Mouse (Mus musculus) heart, adult 8-10 months (tissue): ENCODE results near the gene Gm26558. TPM values are rescaled to one million over a fixed set of nuclear protein-coding genes. Genes with fewer than 3 reads are reported as not detected.
A peak's percentile ranks its signal among the peaks of the same experiment; 100 is the strongest.

Experiments used
- DNase-seq: peaks from one replicate; pipeline ENCODE4 v3.0.0; 2022; ENCODE audit warnings: low spot score
- total RNA-seq, 4 experiments: library from RNA; stranded (reverse); gene quantifications; 2 replicates each; pipeline ENCODE4 v1.2.4; 2022

Gene Gm26558
- total RNA-seq, result under 1 TPM in 2 of 4 experiments, not detected in 2; 0.31 to 0.38 TPM

- DNase-seq, result no peak
Observed at GRCm38 (mm10) chr2:70661715-70662495, at the start of gene Gm26558. Gene Gm26558 (minus strand): TSS chr2:70662108.

GRCm38 (mm10) chr2:70710878-70711277 is 49.0 kb upstream of the Gm26558 start:
- no peak for DNase-seq

- no peak for DNase-seq
Observed at GRCm38 (mm10) chr2:70710236-70710635, 48.3 kb upstream of the Gm26558 start.

- DNase-seq, result no peak
Observed at GRCm38 (mm10) chr2:70708986-70709730, 47.2 kb upstream of the Gm26558 start.

- DNase-seq, result no peak
Observed at GRCm38 (mm10) chr2:70702403-70702802, 40.5 kb upstream of the Gm26558 start.

- DNase-seq, result no peak
Observed at GRCm38 (mm10) chr2:70701571-70701970, 39.7 kb upstream of the Gm26558 start.

- DNase-seq, result no peak
Observed at GRCm38 (mm10) chr2:70700851-70701250, 38.9 kb upstream of the Gm26558 start.

GRCm38 (mm10) chr2:70695712-70696111 is 33.8 kb upstream of the Gm26558 start:
- DNase-seq, result no peak

- DNase-seq, result no peak
Observed at GRCm38 (mm10) chr2:70690195-70690594, 28.3 kb upstream of the Gm26558 start.

- DNase-seq, result no peak
Observed at GRCm38 (mm10) chr2:70688454-70689078, 26.7 kb upstream of the Gm26558 start.

GRCm38 (mm10) chr2:70682324-70682723 is 20.4 kb upstream of the Gm26558 start:
- no peak for DNase-seq

GRCm38 (mm10) chr2:70673445-70674126 is 11.7 kb upstream of the Gm26558 start:
- no peak for DNase-seq

- no peak for DNase-seq
Observed at GRCm38 (mm10) chr2:70672476-70672875, 10.6 kb upstream of the Gm26558 start.

- no peak for DNase-seq
Observed at GRCm38 (mm10) chr2:70669896-70670295, 8.0 kb upstream of the Gm26558 start.

GRCm38 (mm10) chr2:70669241-70669640 is 7.3 kb upstream of the Gm26558 start:
- no peak for DNase-seq

GRCm38 (mm10) chr2:70667016-70667415 is 5.1 kb upstream of the Gm26558 start:
- DNase-seq, result no peak

GRCm38 (mm10) chr2:70663764-70664163 is 1.9 kb upstream of the Gm26558 start:
- DNase-seq, result no peak

- peak; percentile 96 for DNase-seq
Observed at GRCm38 (mm10) chr2:70660887-70661714, 807 bp downstream of the Gm26558 start, which contains the start of gene Gorasp2. Gene Gorasp2 (plus strand): TSS chr2:70661576.

GRCm38 (mm10) chr2:70657083-70657482 is 4.8 kb downstream of the Gm26558 start:
- DNase-seq, result no peak

- no peak for DNase-seq
Observed at GRCm38 (mm10) chr2:70651820-70652219, 10.1 kb downstream of the Gm26558 start.

- DNase-seq, result no peak
Observed at GRCm38 (mm10) chr2:70649471-70649870, 12.4 kb downstream of the Gm26558 start.
